Mouse (Mus musculus) embryonic stem cell, embryonic (primary cell): ENCODE results near the gene Snf8.

Source experiments
- CTCF ChIA-PET, 4 experiments: fragments of 300-600 bp in 2 of 4; fragments of 350-600 bp in 2 of 4; sonication (Branson Sonifier 250); formaldehyde crosslinking; loops; one replicate each; lab custom pipeline; 2022; ENCODE audit warnings: inconsistent platforms in 2 of 4; lab: Charles Lee
- POLR2A ChIA-PET, 4 experiments: fragments of 300-600 bp in 2 of 4; fragments of 350-600 bp in 2 of 4; sonication (Branson Sonifier 250); formaldehyde crosslinking; loops; one replicate each; lab custom pipeline; 2022; ENCODE audit warnings: antibody characterized with exemption in 4 of 4, inconsistent platforms in 1 of 4; lab: Charles Lee

The Snf8 gene

DNA sequence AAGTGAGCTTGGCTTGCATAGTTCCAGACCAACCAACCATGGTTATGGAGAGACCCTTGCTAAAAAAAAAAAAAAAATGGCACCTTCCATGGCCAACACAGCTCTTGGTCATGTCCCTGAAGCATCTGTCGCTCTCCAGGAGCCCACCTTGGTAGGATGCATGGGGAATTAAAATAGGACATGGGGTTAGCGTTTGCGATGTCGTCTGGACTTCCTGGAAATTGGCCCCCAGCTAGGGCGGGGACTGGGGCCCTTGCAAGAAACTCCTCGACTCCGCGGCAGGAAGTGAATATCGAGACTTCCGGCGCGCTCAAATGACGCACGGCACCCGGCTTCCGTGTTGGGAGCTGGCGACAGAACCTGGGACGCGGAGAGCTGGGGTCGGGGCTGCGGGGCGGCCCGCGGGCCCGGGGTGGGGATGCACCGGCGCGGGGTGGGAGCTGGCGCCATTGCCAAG is at the start of gene Snf8:
Gene Snf8 (plus strand): TSS at position 290 of the 457 bp plus-strand sequence.
- CTCF ChIA-PET, result interaction anchor here (0.6 to 2.1 kb wide), 35 partner anchors 10 to 1065 kb away, joined by 3 to 13 read pairs (median 3); partner anchors contain the start of genes Atp5g1 (in 3 of the 4) and Slc35b1 (in 1 of the 4)
- POLR2A ChIA-PET, result interaction anchor here (0.5 to 2.5 kb wide), 116 partner anchors 9 to 1680 kb away, joined by 3 to 45 read pairs (median 4); partner anchors contain the start of genes Atp5g1 (in 3 of the 4), Abi3 (in 2 of the 4), B4galnt2 (in 2 of the 4) and Igf2bp1 (in 2 of the 4)

DNA sequence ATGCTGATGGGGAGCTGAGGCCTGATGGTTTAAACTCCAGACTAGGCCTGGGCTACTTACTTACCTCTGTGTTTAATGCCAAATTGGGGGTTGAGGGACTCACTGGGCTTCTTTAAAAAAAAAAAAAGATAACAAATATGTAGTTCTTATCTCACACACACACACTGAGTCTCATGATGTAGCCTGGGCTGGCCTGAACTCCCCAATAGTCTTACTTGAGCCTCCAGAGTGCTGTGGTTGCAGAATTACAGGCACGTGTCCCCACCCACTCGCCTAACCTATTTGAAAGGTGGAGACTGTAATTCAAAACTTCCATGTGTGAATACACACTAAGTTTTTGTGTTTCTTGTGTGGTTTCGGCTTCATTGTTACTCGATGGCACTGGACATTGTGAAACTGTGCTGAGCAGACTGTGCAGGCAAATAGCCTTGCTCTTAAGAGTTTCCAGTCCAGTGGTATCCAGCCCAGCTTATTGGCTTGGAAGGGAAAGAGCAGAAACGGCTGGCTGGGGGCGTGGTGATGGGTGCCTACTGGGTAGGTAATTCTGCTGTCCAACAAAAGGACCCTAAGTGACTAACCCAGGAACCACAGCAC is 46.7 kb upstream of the Snf8 start:
- ChIA-PET CTCF (interaction anchor here in 2 of 4 experiments (0.6 to 1.5 kb wide), 4 partner anchors 9 to 161 kb away, joined by 3 to 4 read pairs (median 3); no protein-coding TSS in a partner anchor), POLR2A (interaction anchor here in 3 of 4 experiments (0.6 to 11.2 kb wide), 12 partner anchors 9 to 88 kb away, joined by 3 to 292 read pairs (median 6); partner anchors contain the start of genes Igf2bp1 (in 2 of the 3), Atp5g1 (in 1 of the 3) and Snf8 (in 1 of the 3))

DNA sequence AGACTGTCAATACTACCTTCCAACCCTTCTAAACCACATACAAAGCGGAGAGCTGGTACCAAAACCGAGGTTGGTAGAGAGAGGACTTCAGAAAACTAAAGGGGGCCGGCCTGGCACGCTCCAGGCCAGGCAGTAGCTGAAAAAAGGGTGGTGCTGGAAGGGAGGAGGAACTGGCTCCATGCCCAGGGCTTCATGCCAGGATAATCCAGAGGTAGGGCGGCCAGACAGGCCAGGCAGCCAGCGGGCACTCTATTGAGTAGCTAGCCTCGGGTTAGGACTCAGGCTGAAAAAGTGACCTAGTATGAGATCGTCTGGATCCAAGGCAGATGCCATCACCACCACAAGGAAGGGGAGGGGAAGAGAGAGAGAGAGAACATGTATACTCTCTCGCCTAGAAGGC is 46.2 kb upstream of the Snf8 start:
- CTCF ChIA-PET, result interaction anchor here in 2 of 4 experiments (0.6 to 1.7 kb wide), 4 partner anchors 8 to 161 kb away, joined by 3 to 9 read pairs (median 3); no protein-coding TSS in a partner anchor
- POLR2A ChIA-PET, result interaction anchor here (0.7 to 11.2 kb wide), 11 partner anchors 7 to 87 kb away, joined by 3 to 292 read pairs (median 6); partner anchors contain the start of genes Igf2bp1 (in 2 of the 4), Atp5g1 (in 1 of the 4) and Snf8 (in 1 of the 4)

DNA sequence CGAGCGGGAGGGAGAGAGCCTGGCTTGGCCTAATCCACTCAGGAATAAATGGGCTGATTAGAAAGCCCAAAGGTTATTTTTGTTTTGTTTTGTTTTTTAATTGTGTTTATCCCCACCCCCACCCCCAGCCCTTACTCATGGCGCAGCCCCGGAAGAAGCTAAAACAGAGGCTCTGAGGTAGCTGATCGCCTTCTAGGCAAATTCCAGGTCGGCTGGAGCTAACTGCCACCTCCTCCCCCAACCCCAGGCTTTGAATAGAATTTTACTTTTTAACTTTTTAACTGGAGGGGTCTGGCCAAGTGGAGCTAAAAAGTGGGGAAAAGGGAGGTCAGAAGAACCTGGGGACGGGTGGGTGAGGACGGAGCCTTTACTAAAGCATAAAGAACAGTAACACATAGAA is 44.8 kb upstream of the Snf8 start:
- POLR2A ChIA-PET, result interaction anchor here (0.6 to 11.2 kb wide), 35 partner anchors 9 to 1744 kb away, joined by 3 to 292 read pairs (median 4); partner anchors contain the start of genes Igf2bp1 (in 2 of the 4), Atp5g1 (in 1 of the 4), Gip (in 1 of the 4) and Snf8 (in 1 of the 4)
- CTCF ChIA-PET, result interaction anchor here (0.6 to 2.4 kb wide), 8 partner anchors 9 to 308 kb away, joined by 3 to 14 read pairs (median 4); no protein-coding TSS in a partner anchor

DNA sequence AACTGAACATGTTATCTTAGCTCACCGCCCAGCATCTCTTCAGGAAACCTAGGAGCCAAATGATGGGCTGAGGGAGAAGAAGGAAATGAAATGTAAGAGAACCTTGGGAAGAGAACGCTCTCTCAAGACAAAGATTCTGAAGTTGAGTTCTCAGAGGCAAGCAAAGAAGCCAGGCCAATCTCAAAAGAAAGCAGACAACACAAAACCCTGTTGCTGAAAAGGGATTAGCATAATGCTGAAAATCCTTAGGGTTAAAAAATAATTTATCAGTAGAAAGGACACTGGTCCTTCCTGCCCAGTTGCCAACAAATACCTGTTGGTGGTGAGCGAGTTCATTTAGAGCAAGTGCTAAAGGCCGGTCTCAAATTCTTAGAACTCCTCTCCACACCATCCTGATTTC is 44.3 kb upstream of the Snf8 start:
- POLR2A ChIA-PET, result interaction anchor here (0.5 to 11.2 kb wide), 38 partner anchors 9 to 1743 kb away, joined by 3 to 292 read pairs (median 4); partner anchors contain the start of genes Igf2bp1 (in 3 of the 4), Atp5g1 (in 1 of the 4), Gip (in 1 of the 4) and Snf8 (in 1 of the 4)

DNA sequence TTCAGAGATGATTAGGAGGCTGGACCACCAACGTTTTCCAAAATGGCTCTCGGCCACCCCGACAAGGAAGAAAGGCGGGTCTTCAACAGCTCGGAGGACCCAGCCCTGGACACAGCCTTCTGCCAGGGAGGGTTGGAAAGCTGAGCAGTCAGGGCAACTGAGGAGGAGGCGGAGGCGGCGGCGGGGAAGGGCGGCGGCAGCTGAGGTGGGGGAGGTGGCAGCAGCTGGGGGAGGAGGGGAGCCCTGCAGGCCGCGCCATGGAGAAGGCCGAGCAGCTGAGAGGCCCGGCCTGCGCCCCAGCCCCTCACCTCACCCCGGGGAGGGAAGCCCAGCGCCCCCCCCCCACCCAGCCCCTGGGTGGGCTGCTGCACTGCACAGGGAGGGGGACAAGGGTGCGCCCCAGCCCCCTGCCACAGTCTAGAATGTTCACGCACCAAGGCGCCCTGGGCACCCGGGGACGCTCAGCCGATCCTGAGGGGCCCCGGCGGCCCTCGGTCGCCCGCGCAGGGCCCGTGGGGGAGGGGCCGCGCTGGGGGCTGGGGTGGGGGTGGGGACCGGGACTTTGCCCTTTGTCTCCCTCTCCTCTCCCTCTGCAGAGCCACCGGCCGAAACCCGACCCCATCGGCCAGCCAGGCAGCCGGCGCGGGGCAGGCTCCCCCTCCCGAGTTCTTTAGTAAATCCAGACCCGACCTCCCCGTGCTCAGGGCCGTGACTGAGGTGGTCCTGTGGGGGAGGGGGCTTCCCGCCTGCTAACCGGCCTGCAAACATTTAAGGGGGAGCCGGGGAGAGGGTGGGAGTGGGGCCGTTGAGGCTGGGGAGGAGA is 43.6 kb upstream of the Snf8 start:
- ChIA-PET CTCF (interaction anchor here (0.6 to 2.4 kb wide), 12 partner anchors 10 to 940 kb away, joined by 3 to 14 read pairs (median 4); partner anchors contain the start of gene Snf8 (in 1 of the 4)), POLR2A (interaction anchor here (0.5 to 11.2 kb wide), 26 partner anchors 10 to 1332 kb away, joined by 3 to 292 read pairs (median 6); partner anchors contain the start of gene Igf2bp1 (in 3 of the 4))

More for the DNA sequence above, 44.3 kb upstream of the Snf8 start:
- CTCF ChIA-PET, result interaction anchor here (0.6 to 2.4 kb wide), 12 partner anchors 9 to 939 kb away, joined by 3 to 14 read pairs (median 4); no protein-coding TSS in a partner anchor

DNA sequence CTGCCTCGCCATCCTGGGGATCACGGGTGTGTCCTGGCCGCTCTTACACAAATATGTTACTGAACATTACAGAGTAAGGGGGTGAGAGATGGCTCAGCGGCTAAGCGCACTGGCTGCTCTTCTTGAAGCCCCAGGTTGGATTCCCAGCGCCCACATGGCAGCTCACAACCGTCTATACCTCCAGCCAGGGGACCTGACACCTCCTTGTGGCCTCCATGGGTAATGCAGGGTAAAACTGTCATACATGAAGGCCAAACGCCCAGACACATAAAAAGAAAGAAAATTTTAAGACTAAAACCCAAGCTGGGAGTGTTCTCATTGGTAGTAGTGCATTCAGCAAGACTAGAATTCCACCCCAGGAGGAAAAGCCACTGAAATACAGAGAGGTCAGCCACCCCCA is 40.5 kb upstream of the Snf8 start:
- ChIA-PET CTCF (interaction anchor here in 3 of 4 experiments (0.5 to 3.8 kb wide), 5 partner anchors 10 to 1149 kb away, joined by 4 to 28 read pairs (median 7); no protein-coding TSS in a partner anchor), POLR2A (interaction anchor here (0.7 to 11.2 kb wide), 13 partner anchors 9 to 110 kb away, joined by 3 to 292 read pairs (median 10); partner anchors contain the start of gene Igf2bp1 (in 3 of the 4))

DNA sequence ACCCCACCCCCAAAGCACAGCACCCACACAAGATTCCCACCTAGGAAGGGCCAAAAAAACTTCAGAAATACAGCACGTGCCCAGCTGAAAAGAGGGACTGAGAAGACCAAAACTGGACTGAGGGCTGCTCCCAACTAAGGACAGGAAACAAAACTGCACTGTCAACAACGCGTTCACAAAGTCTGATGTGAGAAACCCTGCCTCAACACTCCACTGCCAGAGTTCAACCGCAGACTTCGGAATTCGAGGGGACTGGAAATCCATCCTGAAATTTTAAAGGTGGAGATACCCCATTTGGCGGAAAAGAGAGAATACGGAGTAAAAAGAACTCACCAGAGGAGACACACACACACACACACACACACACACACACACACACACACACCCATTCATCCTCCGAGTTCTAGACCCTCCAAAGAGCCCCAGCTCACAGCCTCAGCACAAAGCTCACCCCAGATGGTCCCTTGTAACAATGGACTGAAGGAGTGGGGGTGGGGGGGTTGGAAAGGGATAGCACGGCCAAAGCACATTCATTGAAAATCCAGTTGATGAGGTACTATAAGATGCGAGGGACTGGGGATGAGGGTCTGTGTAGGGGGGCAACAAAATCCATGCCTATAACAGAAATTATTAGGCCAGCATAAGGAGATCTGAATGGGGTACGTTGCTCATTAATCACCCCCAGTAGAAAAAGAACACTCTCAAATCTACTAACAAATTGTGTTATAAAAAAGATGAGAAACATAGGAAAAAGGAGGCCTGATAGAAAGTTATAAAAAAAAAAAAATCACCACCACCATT is 31.4 kb upstream of the Snf8 start:
- POLR2A ChIA-PET, result interaction anchor here (0.6 to 8.3 kb wide), 19 partner anchors 8 to 113 kb away, joined by 3 to 156 read pairs (median 4); partner anchors contain the start of genes Snf8 (in 2 of the 4) and Gip (in 1 of the 4)
- CTCF ChIA-PET, result interaction anchor here in 3 of 4 experiments (0.6 to 0.7 kb wide), 3 partner anchors 168 to 1312 kb away, joined by 3 to 6 read pairs (median 5); partner anchors contain the start of gene Mrpl45 (in 1 of the 3)

DNA sequence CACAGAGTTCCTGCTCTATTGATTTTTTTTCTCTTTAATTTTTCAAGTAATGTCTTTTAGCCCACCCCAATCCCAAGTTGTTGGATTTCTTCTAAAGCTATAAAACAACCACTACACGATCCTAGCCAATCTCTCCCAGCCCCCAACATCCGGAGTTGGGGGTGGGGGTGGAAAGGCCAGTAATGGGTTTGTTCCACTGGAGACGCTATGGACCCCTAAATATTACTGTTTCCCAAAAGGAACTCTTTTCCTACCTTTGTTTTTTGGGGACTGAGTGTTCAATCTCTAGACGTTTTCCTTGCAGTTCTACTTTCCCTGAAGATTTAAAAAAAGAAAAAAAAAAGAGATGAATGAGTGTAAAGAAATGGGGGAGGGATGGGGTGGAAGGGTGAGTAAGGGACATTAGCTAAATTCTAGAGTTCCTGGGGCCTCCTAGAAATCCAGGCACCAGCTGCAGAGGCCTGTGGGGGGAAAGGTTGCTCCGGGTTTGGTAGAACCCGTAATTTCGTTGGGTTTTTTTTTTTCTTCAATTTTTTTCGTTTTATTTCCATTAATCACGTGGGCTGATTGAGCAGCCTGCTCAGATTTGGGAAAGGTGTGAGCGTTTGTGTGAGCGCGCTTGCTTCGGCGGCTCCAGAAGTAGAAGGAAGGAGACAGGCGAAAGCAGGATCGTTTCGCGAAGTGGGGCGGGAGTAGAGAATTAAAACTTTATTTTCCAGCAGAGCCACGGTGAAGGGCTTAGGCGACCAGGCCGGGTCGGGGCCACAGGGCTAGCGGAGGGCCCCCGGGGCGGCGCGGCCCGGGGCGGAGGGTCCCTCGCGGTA is 30.5 kb upstream of the Snf8 start:
- ChIA-PET POLR2A (interaction anchor here in 3 of 4 experiments (0.6 to 8.3 kb wide), 15 partner anchors 9 to 993 kb away, joined by 3 to 156 read pairs (median 6); partner anchors contain the start of gene Snf8 (in 2 of the 3)), CTCF (interaction anchor here in 1 of 4 experiments (0.6 kb wide), 1 partner anchor 176 kb away, joined by 3 read pairs; no protein-coding TSS in a partner anchor)

DNA sequence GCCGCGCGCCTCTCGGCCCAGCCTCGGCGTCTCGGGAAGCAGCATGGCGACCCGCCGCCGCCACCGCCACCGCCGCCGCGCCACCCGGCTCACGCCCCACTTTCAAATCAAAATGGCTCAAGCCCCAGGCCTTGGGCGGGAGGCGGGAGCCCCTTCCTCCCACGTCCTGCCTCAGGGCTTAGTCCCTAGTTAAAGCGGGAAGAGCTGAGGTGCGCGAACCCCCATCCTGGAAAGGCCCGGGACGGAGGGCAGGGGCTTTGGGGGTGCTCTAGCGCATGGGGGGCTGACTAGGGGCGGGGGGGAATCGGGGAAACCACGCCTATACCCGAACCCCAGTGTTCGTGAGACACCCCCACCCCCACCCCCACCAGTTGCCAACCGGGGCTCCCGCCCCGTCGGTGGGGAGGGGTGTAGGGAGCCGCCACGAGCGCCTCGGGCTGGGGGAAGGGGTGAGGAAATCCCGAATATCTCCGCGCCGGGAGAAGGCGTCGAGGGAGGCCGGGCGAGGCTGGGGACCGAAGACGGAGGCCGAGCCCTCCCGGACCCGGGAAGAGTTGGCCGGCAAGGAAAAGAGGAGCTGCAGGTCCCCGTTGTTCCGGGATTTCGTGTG is 29.8 kb upstream of the Snf8 start:
- ChIA-PET CTCF (interaction anchor here (0.6 to 1.4 kb wide), 4 partner anchors 23 to 1801 kb away, joined by 3 to 8 read pairs (median 3); no protein-coding TSS in a partner anchor), POLR2A (interaction anchor here (0.6 to 8.3 kb wide), 27 partner anchors 9 to 1258 kb away, joined by 3 to 156 read pairs (median 6); partner anchors contain the start of genes Snf8 (in 3 of the 4) and Atp5g1 (in 1 of the 4))

DNA sequence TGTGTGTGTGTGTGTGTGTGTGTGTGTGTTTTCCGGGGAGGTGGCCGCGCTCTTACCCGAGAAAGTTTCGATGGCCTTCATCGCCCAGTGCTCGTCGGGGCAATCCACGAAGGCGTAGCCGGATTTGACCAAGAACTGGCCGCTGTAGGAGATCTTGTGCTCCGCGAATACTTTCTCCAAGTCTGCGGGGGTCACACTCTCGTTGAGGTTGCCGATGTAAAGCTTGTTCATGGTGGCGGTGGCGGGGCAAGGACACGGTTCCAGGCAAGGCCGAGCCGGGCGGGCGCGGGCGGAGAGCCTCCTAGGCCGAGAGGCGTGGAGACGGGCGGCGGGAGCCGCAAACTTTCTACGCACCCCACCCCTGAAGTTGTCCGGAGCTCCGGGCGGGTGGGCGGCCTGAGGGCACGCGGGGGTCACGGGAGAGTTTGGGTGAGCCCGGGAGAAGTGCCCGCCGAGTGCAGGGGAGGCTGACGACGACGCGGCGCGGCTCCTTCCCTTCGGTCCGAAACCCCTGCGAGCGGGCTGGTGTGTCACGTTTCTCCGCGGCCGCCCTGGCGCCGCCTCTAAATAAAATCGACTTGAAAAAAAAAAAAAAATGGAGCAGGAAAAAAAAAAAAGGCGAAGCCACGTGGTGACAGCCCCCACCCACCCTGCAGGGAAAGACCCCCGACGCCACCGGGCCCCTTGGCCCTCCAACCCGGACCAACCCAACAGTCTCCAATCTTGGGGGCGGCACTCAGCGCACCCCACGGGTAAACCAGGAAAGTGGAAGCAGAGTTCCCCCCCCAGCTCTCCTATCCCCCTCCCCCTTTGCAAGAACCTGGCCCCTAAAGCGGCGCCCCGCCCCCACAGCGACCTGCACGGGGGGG is 29.0 kb upstream of the Snf8 start, which contains the start of gene Igf2bp1:
Gene Igf2bp1 (minus strand): TSS at position 538 of the 869 bp plus-strand sequence.
- ChIA-PET POLR2A (interaction anchor here (0.6 to 8.3 kb wide), 56 partner anchors 9 to 1304 kb away, joined by 3 to 156 read pairs (median 4); partner anchors contain the start of genes Snf8 (in 3 of the 4), Atp5g1 (in 2 of the 4), Ube2z (in 2 of the 4) and B4galnt2 (in 1 of the 4)), CTCF (interaction anchor here (0.6 to 1.4 kb wide), 9 partner anchors 11 to 1801 kb away, joined by 3 to 8 read pairs (median 4); no protein-coding TSS in a partner anchor)

DNA sequence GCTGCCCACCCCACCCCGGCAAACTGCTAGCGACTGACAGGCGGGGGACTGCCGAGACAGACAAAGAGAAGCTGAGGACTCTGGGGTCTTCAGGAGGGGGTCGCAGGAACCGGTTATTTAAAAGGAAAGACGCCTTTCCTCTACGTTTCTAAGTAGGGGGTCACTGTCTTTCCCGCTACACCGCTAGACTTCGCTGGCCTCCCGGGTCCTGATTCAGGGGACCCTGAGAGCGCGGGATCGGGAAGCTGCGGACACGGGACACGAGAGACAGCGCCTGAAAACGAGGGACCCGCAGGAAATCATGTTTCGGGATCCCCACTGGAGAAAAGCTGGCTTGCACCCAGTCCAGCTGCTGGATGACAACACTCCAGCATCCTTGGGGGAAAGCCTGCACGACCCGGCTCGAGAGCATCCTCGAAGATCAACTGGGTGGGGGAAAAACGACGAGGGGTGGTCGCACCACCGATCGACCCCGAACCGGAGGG is 28.3 kb upstream of the Snf8 start:
- ChIA-PET POLR2A (interaction anchor here (0.5 to 8.3 kb wide), 52 partner anchors 9 to 1032 kb away, joined by 3 to 156 read pairs (median 4); partner anchors contain the start of genes Atp5g1 (in 3 of the 4), Snf8 (in 3 of the 4), B4galnt2 (in 1 of the 4) and Calcoco2 (in 1 of the 4)), CTCF (interaction anchor here in 3 of 4 experiments (0.7 to 1.3 kb wide), 6 partner anchors 10 to 255 kb away, joined by 3 to 5 read pairs (median 4); no protein-coding TSS in a partner anchor)

DNA sequence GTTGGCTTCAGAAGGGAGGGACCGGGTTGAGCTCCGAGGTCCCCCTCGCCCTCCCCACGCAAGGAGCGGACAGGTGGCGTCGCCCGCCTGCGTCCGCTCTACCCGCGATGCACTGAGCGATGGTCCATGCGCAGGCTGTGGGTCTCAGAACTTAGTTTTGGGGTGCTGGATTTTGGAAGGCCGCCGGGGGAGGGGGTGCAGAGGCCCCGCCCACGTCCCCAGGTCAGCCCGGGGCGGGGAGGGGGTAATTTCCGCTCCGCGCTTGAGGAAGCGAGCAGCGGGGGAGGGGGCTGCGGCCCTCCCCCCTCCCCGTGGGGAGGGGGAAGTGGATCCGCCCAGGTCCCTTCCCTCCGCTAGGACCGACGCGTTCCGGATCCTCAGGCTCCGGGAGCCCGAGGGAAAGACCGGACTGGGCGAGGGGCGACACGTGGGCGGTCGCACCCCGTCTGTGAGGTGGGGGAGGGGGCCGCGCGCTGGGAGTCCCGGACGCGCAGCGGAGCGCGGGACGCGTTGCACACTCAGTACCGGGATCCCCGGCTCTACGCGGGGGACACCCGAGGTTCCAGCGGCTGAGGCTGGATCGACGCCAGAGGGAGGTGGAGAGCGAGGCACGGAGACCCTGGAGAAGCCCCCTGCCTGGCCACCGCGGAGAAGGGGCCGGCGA is 27.7 kb upstream of the Snf8 start:
- POLR2A ChIA-PET, result interaction anchor here (0.5 to 8.3 kb wide), 49 partner anchors 8 to 1031 kb away, joined by 3 to 156 read pairs (median 4); partner anchors contain the start of genes Snf8 (in 3 of the 4), Atp5g1 (in 2 of the 4), B4galnt2 (in 1 of the 4) and Calcoco2 (in 1 of the 4)
- CTCF ChIA-PET, result interaction anchor here in 3 of 4 experiments (0.7 to 1.3 kb wide), 6 partner anchors 10 to 255 kb away, joined by 3 to 5 read pairs (median 4); no protein-coding TSS in a partner anchor
